Mouse (Mus musculus): ENCODE measurements around the gene Uck1. TPM values are rescaled to one million over a fixed set of nuclear protein-coding genes. Genes with fewer than 3 reads are reported as not detected.

Gene Uck1
- total RNA-seq, 1 experiment from 2014 or later = 27.0 TPM

DNA sequence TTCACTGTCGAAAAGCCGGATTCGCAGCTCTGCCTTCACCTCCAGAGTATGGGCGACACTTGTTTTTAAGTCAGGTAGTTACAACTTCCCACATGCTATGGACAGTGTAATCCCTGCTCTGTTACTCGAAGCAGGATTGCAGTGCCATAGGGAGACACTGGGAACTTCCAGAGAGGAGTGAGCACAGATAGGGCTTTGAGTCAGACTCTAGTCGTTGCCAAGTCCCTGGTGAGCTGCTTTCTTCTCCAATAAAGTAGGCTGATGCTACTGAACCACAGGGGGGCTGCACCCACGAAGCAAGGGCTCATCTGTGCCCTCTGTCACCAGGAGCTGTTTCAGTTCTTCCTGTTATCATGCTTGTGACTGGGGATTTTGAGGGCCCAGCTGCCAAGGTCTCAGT, 38.4 kb downstream of the Uck1 start:
- no peak for ATAC-seq (replicated peaks; ENCODE audit: low read depth, poor library complexity, severe bottlenecking)

DNA sequence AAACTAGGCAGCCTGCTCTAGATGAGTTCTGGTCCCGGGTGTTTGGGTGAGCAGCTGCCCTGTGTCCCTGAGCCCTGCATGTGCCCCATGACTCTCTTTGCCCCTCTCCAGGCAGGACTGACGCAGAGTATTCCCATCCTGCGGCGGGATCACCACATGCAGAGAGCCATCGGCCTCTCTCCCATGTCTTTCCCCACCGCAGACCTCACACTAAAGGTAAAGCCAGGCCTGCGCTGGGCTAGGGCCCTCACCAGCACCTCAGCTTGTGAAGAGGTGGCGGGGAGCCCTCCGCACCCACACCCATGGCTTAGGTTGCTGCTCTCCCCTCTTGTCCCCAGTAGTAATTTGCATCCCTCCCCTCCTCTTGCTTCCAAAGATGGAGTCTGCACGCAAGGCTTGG, 39.0 kb downstream of the Uck1 start:
- ATAC-seq (replicated peaks; ENCODE audit: low read depth, poor library complexity, severe bottlenecking) = no peak

DNA sequence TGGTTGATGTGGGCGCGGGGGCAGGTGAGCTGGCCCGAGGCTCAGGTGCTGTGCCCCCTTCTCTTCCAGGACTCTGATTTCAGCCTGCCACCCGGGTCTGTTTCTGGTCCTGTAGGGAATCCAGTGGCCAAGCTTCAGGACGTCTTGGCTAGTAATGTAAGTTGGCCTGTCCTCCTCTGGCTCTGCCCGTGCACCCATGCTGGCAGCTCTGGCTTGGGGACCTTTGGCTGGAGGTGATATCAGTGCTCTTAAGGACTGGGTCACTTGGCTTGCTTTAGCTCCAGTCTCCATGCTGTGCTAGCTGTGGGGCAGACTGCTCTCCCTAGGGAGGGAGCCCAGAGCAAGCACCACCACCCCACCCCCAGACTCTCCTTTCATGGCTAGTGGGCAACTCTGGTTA, 39.9 kb downstream of the Uck1 start:
- ATAC-seq (replicated peaks; ENCODE audit: low read depth, poor library complexity, severe bottlenecking) = no peak

DNA sequence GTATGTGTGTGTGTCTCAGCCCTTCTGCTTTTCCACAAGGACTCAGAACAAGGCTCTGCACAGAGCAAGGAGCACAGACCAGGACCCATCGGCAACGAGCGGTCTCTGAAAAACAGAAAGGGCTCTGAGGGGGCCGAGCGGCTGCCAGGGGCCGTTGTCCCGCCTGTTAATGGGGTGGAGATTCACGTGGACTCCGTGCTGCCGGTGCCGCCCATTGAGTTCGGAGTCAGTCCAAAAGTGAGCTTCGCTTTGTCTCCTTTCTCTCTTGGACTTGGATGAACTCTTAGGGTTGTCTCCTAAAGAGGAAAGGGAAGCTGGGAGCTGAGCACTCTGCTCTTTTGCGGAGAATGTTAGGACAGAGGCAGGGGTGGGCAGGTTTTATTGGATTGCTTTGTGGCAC, 40.5 kb downstream of the Uck1 start:
- ATAC-seq (replicated peaks; ENCODE audit: low read depth, poor library complexity, severe bottlenecking) = no peak

DNA sequence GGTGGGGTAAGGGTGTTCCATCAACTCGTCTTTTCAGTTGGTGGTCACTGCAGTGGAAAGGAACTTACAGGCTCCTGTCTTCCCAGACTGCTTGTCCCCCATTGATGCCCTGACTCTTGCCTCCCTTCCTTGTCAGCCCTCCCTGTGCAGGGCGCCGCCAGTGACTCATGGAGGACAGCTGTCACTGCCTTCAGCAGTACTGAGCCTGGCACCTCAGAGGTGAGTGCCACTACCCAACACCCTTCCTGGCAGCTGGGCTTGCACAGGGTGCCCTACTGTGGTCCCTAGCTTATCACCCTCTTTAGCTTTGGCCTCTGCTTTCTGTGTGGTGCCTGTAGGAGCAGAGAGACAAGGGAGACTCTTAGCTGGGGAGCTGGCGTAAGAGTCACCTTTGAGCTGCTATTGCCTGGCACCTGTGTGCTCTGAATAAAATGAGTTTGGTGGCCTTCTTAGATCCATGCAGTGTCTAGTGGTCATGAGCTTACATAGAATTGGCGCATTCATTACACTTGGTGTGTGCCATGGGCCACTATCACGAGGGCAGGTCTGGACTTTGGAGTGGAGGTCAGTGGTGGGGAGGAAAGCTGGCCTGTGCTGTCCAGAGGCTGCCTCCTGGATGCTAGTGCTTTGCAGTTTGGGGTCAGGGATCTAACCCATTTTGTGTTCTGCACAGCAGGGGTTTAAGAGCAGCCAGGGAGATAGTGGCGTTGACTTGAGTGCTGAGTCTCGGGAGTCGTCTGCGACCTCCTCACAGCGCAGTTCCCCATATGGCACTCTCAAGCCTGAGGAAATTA, 41.2 kb downstream of the Uck1 start:
- no peak for ATAC-seq (replicated peaks; ENCODE audit: low read depth, poor library complexity, severe bottlenecking)

DNA sequence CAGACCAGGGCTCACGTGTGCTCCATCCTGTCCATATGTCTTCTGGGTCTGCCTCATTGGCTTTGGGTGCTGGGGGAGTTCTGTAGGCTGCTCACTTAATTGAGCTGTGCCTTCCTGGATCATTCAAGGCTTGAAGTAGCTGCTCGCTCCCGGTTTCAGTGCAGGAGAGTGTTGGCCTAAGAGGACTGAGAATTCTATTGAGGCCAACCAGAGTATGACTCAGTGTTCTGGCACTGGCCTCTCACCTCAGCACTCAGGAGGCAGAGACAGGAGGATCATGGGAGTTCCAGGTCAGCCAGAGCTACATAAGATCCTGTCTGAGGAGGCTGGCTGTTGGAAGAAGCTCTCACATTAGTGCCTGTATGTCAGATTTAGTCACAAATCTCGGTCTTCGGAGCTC, 41.8 kb downstream of the Uck1 start:
- no peak for ATAC-seq (replicated peaks; ENCODE audit: low read depth, poor library complexity, severe bottlenecking)

DNA sequence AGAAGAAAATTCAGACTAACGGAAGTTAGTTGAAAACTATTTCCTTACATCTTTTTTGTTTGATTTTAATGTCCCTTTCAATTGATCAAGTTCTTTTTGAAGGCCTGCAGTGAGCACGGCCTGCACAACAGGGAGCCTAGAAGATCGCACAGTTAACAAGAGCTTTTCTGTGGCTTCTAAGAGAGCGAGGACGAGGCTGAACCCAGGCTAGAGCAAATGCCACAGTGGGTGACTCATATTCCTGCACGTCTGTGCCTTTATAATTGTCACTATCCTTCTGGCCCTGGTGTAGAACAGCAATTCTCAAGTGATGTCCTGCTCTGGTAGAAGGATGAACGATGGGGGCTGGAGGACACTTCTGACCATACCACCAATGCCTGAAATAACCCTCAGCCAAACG, 42.3 kb downstream of the Uck1 start:
- ATAC-seq (replicated peaks; ENCODE audit: low read depth, poor library complexity, severe bottlenecking) = no peak

DNA sequence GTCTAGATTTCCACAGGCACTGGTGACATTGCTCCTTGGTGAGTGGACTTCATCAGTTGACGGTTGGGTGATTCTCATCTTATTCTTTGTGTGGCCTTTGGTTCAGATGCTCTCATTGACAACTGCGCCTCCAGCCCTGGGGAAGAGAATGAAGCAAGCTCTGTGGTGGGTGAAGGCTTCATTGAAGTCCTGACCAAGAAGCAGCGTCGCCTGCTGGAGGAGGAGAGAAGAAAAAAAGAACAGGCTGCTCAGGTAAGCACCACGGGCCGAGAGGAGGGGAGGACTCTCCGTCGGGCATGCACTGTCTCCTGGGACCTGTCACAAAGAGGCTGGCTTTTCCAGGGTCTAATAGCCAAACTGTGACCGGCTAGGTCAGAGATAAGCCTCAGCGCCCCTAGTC, 43.5 kb downstream of the Uck1 start:
- no peak for ATAC-seq (replicated peaks; ENCODE audit: low read depth, poor library complexity, severe bottlenecking)

DNA sequence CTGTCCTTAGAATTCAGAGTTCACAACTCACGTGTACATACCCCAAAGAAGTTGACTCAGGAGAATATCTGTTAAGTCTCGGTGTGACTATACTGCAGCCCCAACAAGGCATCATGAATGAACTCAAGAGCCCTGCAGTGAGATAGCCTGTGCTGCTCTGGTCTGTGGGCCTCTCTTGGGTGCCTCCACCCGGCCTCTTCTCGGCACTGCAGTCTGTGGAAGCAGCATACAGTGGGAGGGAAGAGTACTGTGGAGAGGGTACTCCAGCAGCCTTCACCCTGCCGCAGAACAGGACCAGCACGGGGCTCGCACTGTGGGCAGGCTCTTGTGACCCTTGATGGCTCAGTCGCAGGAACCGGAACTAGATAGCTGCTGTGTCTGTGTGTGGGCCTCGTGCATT, 44.4 kb downstream of the Uck1 start:
- no peak for ATAC-seq (replicated peaks; ENCODE audit: low read depth, poor library complexity, severe bottlenecking)

DNA sequence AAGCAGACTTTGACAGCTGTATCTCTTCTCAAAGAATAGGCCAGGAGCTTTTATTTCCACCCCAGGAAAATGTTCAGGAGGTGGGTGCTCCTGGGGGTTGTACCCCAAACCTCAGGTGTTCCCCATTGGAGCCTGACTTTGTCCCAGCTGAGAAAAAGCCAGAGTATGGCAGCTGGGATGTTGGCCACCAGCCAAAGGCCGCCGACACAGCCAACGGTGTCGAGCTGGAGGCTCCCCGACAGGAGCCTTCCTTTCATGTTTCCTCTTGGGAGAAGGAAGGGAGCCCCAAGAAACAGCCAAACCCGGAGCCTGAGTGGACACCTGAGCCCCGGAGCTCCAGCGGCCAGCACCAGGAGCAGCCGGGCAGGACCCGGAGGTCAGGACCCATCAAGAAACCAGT, 47.0 kb downstream of the Uck1 start:
- no peak for ATAC-seq (replicated peaks; ENCODE audit: low read depth, poor library complexity, severe bottlenecking)

DNA sequence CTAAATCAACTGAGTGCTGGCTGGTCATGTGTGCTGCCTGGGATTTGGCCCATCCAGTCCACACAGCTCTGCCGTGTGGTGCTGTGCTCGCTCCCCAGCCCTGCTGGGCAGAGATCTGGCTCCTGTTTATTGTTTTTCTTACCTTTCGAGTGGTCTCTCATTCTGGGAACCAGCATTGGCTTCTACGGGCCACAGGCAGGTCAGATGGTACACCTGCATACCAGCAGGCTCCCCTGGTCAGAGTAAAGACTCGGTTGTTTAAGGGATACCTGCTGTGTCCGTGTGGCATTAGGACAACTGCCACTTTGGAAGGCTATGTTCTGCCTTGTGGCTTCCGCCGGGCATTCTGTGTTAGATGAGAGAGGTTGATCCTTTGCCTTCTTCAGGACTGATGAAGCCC, 48.3 kb downstream of the Uck1 start:
- no peak for ATAC-seq (replicated peaks; ENCODE audit: low read depth, poor library complexity, severe bottlenecking)

DNA sequence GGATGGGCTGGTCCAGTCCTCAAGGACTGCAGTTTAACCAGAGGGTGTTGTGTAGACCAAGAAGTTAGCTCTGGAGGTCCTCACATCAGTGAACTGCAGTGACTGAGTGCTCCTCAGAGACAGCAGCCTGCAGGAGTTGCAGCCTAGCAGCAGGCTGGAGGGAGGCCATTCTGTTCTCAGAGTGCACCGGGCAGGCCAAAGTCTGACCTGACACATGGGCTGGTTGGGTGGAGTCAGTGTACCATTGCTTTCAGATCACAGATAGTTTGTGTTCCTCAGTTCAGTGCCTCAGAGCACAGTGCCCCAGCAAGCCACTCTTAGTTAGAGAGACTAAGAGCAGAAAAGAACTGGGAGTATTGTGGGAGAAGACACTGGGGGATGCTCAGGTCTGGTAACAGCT, 52.3 kb downstream of the Uck1 start:
- ATAC-seq (replicated peaks; ENCODE audit: low read depth, poor library complexity, severe bottlenecking) = no peak

Other genes starting within 250 kb of the Uck1 start
- gene Fam78a, start 175.3 kb downstream of the Uck1 start, total RNA-seq (2017) = 14.2 and 17.5 TPM in 2 replicates
- gene Plpp7, start 164.6 kb downstream of the Uck1 start, total RNA-seq (2017) = 1.1 and 4.4 TPM in 2 replicates
- 20.7 and 34.7 TPM in 2 replicates for gene Prrc2b, start 109.1 kb downstream of the Uck1 start, total RNA-seq (2017)
- 22.7 and 33.6 TPM in 2 replicates for gene Pomt1, start 23.6 kb downstream of the Uck1 start, total RNA-seq (2017)
- 42.8 and 48.4 TPM in 2 replicates for gene Golga2, start 27.2 kb upstream of the Uck1 start, total RNA-seq (2017)
- 324 and 355 TPM in 2 replicates for gene Swi5, start 27.9 kb upstream of the Uck1 start, total RNA-seq (2017)
- gene Ciz1, start 92.2 kb upstream of the Uck1 start, total RNA-seq (2017) = 64.1 and 76.5 TPM in 2 replicates
- not detected in 2 replicates for gene Dnm1, start 93.2 kb upstream of the Uck1 start, total RNA-seq (2017)
- 2.1 and 6.5 TPM in 2 replicates for gene 1110008P14Rik, start 121.8 kb upstream of the Uck1 start, total RNA-seq (2017)
- gene Lcn2, start 128.1 kb upstream of the Uck1 start, total RNA-seq (2017) = 17.2 and 22.0 TPM in 2 replicates
- 7.1 and 8.6 TPM in 2 replicates for gene Ptges2, start 135.7 kb upstream of the Uck1 start, total RNA-seq (2017)
- gene Naif1, start 190.3 kb upstream of the Uck1 start, total RNA-seq (2017) = 2.8 and 3.3 TPM in 2 replicates
- gene Slc25a25, start 191.3 kb upstream of the Uck1 start, total RNA-seq (2017) = 7.9 and 12.7 TPM in 2 replicates